Mouse (Mus musculus): ENCODE measurements at regions not wholly inside any gene's neighbourhood (a gene's known extent, or its start where the extent isn't known, plus 50 kb on each side); places are given as distances from the start of the nearest gene placed in this dataset.

- DNase-seq (ENCODE audit: low spot score): peak; percentile 6
These were observed 66.8 kb upstream of the Zbtb20 start for GRCm38 (mm10) chr16:42808864-42809263.

- no peak for DNase-seq (ENCODE audit: low spot score)
These were observed 68.1 kb upstream of the Zbtb20 start for GRCm38 (mm10) chr16:42807536-42807935.

DNA sequence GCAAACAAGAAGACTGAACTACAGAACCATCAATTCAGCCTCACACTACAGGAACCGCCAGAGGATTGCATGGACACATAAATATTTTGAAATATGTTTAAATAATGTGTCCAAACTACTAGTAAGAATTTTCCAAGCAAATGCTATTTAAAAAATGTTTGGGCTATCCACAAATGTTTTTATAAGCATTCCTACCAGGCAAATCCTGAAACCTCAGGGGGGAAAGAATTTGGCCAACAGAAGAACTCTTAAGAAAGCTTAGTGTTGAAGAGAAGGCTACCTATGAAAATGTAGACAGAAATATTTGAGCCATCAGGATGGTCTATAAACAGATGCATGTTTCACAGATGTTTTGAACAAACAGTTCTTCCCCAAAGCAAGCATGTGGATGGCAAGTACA lies 72.1 kb upstream of the Zbtb20 start:
- DNase-seq (ENCODE audit: low spot score): no peak

DNA sequence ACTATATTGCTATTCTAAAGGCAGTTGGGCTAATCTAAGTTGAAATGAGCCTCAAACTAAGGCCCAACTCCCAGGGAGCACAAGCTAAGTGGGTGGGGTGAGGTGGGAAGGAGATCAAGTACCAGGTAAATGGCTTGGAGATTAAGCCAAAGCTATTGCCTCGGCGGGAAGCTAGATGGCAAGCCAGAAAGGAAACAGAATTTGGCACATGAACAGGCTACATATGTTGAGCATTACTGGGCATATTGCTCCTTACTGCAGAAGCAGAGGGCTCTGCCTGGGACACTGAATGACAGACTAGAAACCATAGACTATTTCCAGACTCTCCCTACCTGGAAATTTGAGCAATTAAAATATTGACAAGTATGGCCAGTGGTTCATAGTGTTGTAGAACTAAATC lies 83.1 kb upstream of the Zbtb20 start:
- no peak for DNase-seq (ENCODE audit: low spot score)

GRCm38 (mm10) chr16:42784712-42785111 lies 91.0 kb upstream of the Zbtb20 start:
- DNase-seq (ENCODE audit: low spot score): no peak

DNA sequence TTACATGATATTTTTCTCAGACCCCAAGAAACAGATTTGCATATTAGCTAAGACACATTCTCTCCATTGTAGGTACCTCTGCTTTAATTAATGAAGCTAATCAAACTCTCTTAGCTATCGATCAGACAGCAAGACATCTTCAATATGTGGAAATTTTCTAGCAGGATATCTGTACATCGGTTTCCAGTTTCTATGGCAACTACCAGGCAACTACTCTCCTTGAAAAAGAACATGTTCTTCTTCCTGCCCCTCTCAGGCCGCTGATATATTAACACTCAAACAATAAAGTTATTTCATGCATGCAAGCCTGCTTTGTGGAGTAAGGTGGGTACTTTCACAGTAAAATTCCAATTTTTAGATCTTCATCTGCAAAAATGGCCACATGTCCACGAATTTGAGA lies 91.7 kb upstream of the Zbtb20 start:
- no peak for DNase-seq (ENCODE audit: low spot score)

DNA sequence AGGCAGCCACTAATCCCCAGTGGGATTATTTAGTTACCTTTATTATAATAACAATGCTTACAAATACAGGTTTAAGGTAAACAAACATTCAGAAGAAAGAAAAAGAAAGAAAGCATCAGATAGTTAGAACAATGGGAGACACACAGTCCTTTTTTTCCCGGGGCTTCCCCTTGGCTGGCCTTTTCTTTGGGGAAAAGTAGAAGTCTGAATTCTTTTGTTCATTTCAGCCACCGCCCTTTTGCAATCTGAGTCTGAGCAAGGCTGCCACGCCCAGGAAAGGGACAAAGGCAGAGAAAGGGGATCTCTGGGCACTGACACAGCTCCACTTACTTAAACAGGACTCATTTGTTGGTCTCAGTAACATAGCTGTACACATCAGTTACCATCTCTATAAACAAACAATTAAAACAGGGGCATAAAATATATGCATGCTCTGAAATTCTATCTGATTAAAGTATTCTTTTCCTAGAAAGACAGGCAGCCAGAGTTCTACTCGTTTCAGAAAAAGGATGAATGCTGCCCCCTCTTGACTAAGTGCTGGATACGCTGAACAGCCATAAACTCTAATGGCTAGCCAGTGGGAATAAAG lies 93.5 kb upstream of the Zbtb20 start:
- DNase-seq (ENCODE audit: low spot score): peak; percentile 81

DNA sequence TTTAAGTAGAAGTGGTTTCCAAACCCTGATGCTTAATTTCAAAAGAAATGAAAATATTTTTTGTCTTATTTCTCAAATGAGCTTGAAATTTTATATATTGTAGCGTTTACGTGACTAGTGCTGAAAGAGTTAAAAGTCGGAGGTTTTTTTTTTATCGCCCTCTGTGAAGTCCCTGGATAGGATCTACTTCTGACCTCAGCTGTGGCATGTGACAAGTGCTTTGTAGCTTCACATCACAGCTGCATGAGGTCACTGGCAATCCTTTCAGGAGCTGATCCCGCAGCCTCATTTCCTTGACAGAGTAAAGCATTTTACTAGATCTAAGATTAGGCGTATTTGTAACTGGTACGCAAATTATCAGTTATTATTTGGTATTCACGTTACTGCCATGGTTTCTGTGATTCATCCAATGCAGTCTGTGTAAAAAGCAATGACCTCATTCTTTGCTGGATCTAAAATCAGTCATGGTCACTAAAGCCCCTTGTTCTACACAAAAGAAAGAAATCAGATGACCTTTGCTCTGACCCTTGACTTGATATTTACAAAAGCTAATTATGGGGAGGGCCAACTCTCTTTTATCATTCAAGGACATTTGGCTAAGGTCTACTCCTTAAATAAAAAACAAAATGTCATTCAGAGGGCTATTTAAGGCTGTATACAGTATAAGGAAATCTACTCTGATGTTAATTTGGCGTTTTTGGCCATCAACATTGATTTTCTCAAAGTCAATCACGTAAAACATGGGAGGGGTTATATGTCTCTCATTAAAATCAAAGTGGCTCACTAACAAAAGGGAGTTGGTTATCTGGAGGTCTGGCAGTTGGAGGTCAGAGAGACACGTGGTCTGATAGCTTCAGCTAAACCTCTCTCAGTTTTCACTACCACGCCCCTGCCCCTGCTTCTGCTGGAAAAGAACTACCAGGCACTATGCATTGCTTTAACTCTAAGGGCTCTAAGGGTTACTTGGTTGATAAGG lies 94.3 kb upstream of the Zbtb20 start:
- no peak for DNase-seq (ENCODE audit: low spot score)

DNA sequence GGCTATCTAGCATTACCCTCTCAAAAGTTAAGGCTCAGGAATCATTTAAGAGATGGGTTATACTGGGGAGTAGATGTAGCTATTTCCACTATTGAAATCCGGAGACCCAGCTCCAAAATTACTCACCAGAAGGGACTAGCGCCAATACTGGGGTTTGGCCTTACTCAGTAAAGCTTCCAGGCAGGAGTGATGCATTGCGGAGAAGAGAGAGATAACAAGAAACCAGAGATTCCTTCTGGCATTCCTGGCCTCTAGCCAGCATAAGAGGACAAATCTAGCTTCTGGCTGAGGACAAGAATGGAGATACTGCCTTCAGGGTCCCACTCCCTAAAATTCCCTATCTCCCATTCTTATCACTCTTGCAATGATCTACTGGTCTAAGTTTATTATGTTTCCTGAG lies 95.7 kb upstream of the Zbtb20 start:
- DNase-seq (ENCODE audit: low spot score): no peak

- DNase-seq (ENCODE audit: low spot score): no peak
These were observed 103.0 kb upstream of the Zbtb20 start for GRCm38 (mm10) chr16:42772640-42773039.

DNA sequence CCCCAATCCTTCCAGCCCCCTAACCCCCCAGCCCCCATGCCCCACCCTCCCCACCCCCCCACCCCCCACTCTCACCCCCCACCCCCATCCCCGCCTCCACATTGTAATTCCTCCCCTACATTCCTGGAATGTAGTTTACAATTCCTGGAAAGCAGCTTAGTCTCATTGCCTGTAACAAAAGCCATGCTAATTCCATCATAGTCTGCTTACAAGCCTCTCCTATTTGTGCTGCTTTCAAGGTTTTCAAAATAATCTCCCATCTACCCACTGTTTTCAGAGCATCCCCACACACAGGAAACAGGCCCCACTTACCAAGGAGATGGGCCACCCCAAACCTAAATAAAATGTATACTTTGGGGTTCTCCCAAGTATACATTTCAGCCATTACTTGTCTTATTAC lies 105.5 kb upstream of the Zbtb20 start:
- DNase-seq (ENCODE audit: low spot score): no peak

DNA sequence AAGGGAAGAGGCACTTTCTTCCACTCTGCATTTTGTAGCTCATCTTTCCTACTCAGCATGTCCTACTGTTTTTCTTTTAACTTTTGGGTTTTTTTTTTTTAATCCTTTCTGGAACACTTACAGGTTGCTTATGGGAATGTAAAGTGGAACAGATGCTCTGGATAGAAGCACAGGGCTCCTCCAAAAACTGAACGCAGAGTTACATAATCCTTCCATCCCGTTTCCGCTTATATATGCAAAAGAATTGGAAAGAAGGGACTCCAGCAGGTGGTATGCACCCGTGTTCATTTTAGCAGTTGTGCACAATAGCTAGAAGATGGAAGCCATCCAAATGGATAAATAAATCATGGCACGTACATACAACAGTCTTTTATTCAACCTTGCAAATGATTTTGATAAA lies 127.0 kb upstream of the Zbtb20 start:
- no peak for DNase-seq (ENCODE audit: low spot score)

DNA sequence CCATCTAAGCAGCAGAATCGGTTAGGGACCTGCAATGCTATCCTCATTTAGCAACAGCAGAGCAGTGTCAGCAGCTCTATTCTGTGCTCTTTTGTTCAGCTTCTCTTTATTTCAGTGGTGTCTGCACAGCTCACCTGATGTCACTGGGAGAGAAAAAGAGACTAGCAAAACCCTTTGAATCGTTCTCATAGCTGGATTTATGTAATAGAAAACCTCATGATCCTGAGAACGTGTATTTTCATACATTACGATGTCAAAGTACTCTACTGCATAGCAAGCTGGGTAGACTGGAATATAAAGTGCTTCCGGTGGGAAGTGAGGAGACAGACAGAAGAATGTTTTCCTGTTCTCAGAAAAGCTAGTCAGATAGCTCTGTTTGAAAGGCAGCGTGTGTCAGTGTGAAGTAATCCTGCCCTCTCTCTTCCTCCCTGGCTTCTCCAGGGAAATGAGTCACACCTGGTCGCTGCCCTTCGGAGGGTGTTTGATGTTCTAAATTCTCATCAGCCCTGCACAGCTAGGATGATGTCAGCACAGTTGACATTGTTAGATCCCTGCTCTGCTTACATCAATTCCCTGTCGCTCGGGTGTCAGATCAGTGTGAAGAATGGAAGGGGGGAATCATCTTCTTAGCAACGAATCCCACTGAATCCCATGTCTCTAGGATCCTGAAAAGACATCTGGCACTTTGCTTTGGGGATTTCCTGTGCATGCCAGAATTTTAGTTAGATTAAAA lies 129.6 kb upstream of the Zbtb20 start:
- no peak for DNase-seq (ENCODE audit: low spot score)

DNA sequence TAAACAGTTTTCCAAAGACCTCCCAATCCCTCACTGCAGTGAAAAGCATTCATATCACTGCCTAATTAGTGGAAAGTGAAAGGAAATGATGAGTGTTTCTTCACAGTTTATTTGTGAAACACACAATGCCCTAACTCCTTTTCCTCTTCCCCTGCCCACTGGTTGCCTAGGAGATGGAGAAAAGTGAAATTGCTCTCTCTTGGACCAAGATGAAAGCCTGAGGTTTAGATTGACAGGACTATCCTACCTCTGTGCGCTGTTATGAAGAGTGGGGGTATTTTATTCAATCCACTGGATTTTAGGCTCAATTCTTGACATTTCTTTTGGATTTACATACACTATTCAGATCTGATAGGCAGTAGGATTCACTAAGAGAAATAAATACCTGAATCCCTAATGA lies 132.1 kb upstream of the Zbtb20 start:
- no peak for DNase-seq (ENCODE audit: low spot score)

DNA sequence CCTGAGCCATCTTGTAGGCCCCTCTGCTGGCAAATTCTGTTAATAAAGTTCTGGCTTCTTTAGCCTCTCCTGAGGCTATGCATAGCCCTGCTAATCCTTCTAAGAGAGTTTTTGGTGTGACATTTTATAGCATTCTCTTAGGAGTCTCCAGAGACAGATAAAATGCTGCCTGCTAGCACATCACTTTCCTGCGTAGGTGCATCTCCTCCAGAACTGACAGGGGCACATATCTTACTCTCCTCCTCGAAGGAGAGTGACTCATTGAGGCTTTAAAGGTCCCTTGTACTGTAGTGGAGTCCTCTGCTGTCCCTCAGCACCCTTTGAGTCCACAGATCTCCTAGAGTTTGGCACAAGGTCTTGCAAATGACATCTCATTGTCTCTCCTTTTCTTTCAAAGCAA lies 132.6 kb upstream of the Zbtb20 start:
- DNase-seq (ENCODE audit: low spot score): no peak

DNA sequence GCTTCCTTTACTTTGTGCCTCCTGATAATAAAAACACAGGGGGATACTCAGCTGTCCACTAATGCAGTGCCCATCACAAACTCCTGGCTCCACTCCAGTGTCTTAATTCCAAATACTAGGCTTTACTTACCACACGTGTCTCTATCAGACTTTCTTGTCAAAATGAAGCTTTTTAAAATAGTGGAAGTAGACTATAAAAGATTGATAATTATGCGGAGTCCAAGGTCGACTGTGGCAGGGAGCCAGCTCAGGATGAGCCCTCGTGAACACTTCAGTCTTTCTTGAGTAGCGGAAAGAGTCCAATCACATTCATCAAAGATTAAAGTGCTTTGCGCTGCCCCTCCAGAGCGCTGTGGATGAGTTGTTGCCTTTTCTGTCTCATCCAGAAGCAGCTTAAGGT lies 147.9 kb upstream of the Zbtb20 start:
- no peak for DNase-seq (ENCODE audit: low spot score)

- no peak for DNase-seq (ENCODE audit: low spot score)
These were observed 155.8 kb upstream of the Zbtb20 start for GRCm38 (mm10) chr16:42719915-42720314.

GRCm38 (mm10) chr16:42718452-42718851 lies 157.2 kb upstream of the Zbtb20 start:
- no peak for DNase-seq (ENCODE audit: low spot score)

DNA sequence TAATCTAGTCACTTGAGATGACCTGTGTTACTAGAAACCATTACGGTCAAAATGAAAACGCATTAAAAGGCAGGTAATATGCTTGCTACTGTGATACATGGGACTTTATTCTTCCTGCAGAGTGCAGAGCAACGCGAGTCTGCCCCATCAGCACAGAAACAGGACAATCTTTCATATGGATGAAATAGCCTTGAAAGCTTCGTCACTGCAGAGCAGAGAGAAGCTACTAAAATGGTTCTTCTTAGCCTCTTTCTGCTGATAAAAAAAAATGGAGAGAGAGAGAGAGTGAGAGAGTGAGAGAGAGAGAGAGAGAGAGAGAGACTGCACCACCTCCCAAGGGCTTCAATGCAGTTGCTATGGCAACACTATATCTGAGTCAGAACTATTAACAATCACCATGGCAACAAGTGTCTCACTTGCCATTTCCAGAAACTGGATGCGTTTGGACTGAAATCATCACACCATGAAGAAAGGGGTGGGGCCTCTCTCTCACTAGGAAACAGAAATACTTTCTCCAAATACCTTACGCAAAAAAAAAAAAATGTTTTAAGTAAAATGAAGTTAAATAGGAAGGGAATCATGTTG lies 157.8 kb upstream of the Zbtb20 start:
- peak; percentile 8 for DNase-seq (ENCODE audit: low spot score)

GRCm38 (mm10) chr16:42717075-42717827 lies 158.4 kb upstream of the Zbtb20 start:
- DNase-seq (ENCODE audit: low spot score): no peak

DNA sequence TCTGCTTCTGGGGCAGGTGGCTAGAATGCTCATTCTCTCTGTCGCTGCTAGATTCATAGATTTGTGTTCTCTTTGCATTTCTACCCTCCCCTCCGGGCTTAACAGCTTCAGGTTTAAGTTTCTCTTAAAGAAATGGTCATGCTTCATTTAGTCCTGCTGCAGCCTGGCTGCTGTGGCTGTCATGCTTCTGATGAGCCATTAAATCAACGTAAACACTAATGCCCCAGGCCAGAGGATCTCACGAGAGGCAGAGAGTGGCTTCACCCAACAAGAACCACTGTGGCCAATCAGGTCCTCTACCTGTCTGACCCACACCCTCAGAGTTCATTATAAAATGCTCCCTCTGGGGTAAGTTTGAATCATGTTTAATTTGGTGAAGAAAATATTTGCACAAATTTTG lies 173.0 kb upstream of the Zbtb20 start:
- no peak for DNase-seq (ENCODE audit: low spot score)

DNA sequence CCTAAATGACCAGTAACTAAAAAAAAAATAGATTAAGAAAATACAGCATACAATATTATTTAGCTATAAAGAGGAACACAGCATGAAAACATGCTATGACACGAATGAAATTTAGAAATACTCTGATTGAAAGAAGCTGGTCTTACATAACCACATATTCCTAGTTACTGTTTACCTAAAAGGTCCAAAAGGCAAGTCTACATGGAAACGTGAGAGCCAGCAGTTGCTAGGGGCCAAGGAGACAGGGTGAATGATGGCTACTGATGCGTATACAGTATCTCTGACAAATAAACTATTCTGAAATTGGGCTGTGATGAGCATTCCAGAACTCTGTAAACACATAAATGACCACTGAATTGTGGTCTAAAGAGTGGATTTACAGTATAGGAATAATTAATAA lies 194.5 kb upstream of the Zbtb20 start:
- DNase-seq (ENCODE audit: low spot score): no peak
